Mouse (Mus musculus): ENCODE data around the gene Mipep.

- TF ChIP-seq CTCF (IDR thresholded peaks at IDR 0.05; ENCODE audit: extremely low read depth, insufficient read depth, low read length): no peak
- no peak for TF ChIP-seq POLR2A (IDR thresholded peaks at IDR 0.05; ENCODE audit: extremely low read depth, insufficient read depth, low read length)
Observed at GRCm38 (mm10) chr14:60797596-60797995, 13.2 kb downstream of the Mipep start.

Measured in cortical plate, adult 2 months (tissue).